Mouse (Mus musculus): ENCODE measurements around the gene Med10. TPM values are rescaled to one million over a fixed set of nuclear protein-coding genes. Genes with fewer than 3 reads are reported as not detected.

Med10 gene
- polyA plus RNA-seq, 1 experiment = 34.7 TPM

DNA sequence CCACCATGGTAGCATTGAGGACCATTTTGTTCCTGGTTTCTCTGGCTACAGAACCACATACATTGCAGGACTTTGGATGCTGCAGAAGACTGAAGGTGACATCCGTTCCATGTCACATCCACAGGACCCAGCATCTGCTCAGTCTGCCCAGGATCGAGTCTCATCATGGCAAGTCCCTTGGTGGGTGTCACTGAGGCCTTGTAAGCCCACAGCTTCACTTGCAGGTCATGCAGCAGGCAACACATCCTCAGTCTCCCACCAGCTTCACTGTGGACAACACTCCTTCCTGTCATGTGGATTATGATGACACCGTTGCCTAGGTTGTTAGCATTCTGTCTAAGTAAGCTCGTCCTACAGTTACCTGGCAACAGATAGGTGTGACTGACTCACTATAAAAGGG lies 29.8 kb upstream of the Med10 start:
- TF ChIP-seq CTCF (conservative IDR thresholded peaks at IDR 0.05; ENCODE audit: insufficient read depth, insufficient read length, low read depth, low read length) (no peak), POLR2A (IDR thresholded peaks at IDR 0.05; ENCODE audit: low read depth, low read length) (no peak)
- Histone ChIP-seq H3K27ac (ENCODE audit: insufficient read depth, low read depth, low read length) (no peak overlapping the region), H3K36me3 (ENCODE audit: control insufficient read depth, insufficient read depth, low read length) (no peaks in the 10 kb centered on the region), H3K27me3 (replicated peaks; ENCODE audit: control insufficient read depth, insufficient read depth, low read length) (no peaks in the 10 kb centered on the region), H3K4me3 (ENCODE audit: insufficient read depth, low read depth, low read length) (no peak overlapping the region), H3K4me1 (ENCODE audit: control insufficient read depth, insufficient read depth, low read length) (no peaks in the 10 kb centered on the region)
- 82% methylated on average over 4 of the region's 4 CpGs for WGBS
- DNase-seq = no peak

DNA sequence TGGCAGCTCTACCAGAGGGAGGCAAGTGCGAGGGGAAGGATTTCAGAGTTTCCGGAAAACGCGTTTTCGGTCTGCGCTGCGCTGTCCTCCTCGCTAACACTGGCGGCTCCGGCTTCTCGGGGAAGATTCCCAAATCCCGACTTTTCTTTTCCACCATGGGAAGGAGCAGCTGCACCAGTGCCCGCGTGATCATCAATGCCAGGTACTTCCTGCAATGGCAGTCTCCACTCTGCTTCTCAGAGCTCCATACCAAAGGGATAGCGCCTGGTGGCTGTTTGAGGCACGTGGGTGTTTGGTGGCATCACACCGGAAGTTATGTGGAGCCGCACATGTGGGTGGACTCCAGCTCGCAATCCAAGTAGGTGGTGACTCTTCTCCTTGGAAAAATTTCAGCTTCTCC lies 24.0 kb upstream of the Med10 start:
- 93% methylated on average over 19 of the region's 19 CpGs for WGBS
- H3K36me3 ChIP-seq (ENCODE audit: control insufficient read depth, insufficient read depth, low read length) = no peaks in the 10 kb centered on the region
- TF ChIP-seq POLR2A (IDR thresholded peaks at IDR 0.05; ENCODE audit: low read depth, low read length) (no peak), CTCF (conservative IDR thresholded peaks at IDR 0.05; ENCODE audit: insufficient read depth, insufficient read length, low read depth, low read length) (no peak)
- H3K4me1 ChIP-seq (ENCODE audit: control insufficient read depth, insufficient read depth, low read length) = no peaks in the 10 kb centered on the region
- DNase-seq = no peak
- H3K27me3 ChIP-seq (replicated peaks; ENCODE audit: control insufficient read depth, insufficient read depth, low read length) = no peaks in the 10 kb centered on the region
- no peak overlapping the region for H3K27ac ChIP-seq (ENCODE audit: insufficient read depth, low read depth, low read length)
- H3K4me3 ChIP-seq (ENCODE audit: insufficient read depth, low read depth, low read length) = no peak overlapping the region

DNA sequence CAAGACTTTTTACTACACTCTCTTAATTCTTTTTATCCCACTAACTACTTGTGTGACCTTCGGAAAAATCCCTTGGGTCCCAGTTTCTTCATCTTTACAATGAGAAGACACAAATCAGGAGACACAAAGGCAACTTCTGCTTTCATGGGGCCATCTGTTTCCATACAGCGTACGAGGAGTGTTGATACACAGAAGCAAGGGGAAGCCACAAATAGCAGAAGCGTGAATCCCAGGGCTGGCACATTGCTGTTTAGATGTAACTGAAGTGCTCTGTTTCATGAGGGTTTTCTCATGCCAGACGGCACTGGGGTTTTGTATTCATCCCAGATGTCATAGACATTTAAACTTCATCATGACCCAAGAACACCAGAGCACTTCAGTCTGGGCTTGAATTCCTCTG lies 13.5 kb upstream of the Med10 start:
- H3K4me1 ChIP-seq (ENCODE audit: control insufficient read depth, insufficient read depth, low read length) = no peaks in the 10 kb centered on the region
- H3K4me3 ChIP-seq (ENCODE audit: insufficient read depth, low read depth, low read length) = no peak overlapping the region
- no peak for DNase-seq
- no peak overlapping the region for H3K27ac ChIP-seq (ENCODE audit: insufficient read depth, low read depth, low read length)
- H3K36me3 ChIP-seq (ENCODE audit: control insufficient read depth, insufficient read depth, low read length) = no peaks in the 10 kb centered on the region
- TF ChIP-seq CTCF (conservative IDR thresholded peaks at IDR 0.05; ENCODE audit: insufficient read depth, insufficient read length, low read depth, low read length) (no peak), POLR2A (IDR thresholded peaks at IDR 0.05; ENCODE audit: low read depth, low read length) (no peak)
- H3K27me3 ChIP-seq (replicated peaks; ENCODE audit: control insufficient read depth, insufficient read depth, low read length) = no peaks in the 10 kb centered on the region
- WGBS = 80% methylated on average over 5 of the region's 5 CpGs

DNA sequence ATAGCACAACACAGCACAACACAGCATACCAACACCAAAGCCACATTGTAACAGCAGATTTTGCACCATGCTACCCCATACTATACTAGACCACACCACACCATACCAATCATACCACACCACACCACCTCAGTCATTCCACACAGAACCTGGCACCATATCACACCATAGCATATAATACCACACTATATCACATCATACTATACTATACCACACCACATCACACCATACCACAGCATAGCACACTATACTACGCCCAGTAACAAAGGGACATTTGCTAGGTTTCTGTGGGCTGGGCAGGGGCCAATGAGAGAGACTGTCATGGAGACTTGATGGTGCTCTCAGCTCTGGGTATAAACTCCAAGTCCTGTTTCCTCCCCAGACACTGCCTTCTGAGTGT lies 10.4 kb upstream of the Med10 start:
- 85% methylated on average over 1 of the region's 1 CpGs for WGBS
- Histone ChIP-seq H3K4me1 (ENCODE audit: control insufficient read depth, insufficient read depth, low read length) (no peaks in the 10 kb centered on the region), H3K27me3 (replicated peaks; ENCODE audit: control insufficient read depth, insufficient read depth, low read length) (no peaks in the 10 kb centered on the region), H3K36me3 (ENCODE audit: control insufficient read depth, insufficient read depth, low read length) (no peaks in the 10 kb centered on the region), H3K4me3 (ENCODE audit: insufficient read depth, low read depth, low read length) (no peak overlapping the region), H3K27ac (ENCODE audit: insufficient read depth, low read depth, low read length) (no peak overlapping the region)
- no peak for DNase-seq
- no peak for TF ChIP-seq CTCF (conservative IDR thresholded peaks at IDR 0.05; ENCODE audit: insufficient read depth, insufficient read length, low read depth, low read length)
- no peak for TF ChIP-seq POLR2A (IDR thresholded peaks at IDR 0.05; ENCODE audit: low read depth, low read length)

DNA sequence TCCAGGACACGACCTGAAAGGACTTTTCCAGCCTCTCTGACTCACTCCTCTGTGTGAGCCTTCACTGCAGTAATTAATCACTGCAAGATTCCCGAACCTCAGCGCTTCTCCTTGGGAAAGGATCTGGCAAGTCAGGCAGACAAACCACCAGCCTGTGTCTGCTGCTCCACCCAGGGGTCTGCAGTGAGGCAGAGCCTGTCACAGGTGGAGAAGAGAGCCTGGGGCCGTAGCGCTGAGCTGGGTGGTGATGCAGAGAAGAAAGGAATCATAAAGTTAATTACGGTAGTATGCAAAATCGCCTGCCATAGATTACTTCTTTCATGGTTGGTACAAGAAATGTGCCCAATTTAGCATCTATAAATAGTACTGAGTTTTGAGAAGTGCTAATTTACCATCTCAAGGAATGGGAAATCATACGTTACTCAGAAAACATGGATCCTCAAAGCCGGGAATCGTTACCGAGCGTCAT lies 9.6 kb upstream of the Med10 start:
- DNase-seq = no peak
- WGBS = 24% methylated on average over 12 of the region's 12 CpGs
- Histone ChIP-seq H3K27me3 (replicated peaks; ENCODE audit: control insufficient read depth, insufficient read depth, low read length) (no peaks in the 10 kb centered on the region), H3K36me3 (ENCODE audit: control insufficient read depth, insufficient read depth, low read length) (no peaks in the 10 kb centered on the region), H3K4me3 (ENCODE audit: insufficient read depth, low read depth, low read length) (no peak overlapping the region), H3K4me1 (ENCODE audit: control insufficient read depth, insufficient read depth, low read length) (no peaks in the 10 kb centered on the region), H3K27ac (ENCODE audit: insufficient read depth, low read depth, low read length) (no peak overlapping the region)
- no peak for TF ChIP-seq POLR2A (IDR thresholded peaks at IDR 0.05; ENCODE audit: low read depth, low read length)
- TF ChIP-seq CTCF (conservative IDR thresholded peaks at IDR 0.05; ENCODE audit: insufficient read depth, insufficient read length, low read depth, low read length) = no peak

DNA sequence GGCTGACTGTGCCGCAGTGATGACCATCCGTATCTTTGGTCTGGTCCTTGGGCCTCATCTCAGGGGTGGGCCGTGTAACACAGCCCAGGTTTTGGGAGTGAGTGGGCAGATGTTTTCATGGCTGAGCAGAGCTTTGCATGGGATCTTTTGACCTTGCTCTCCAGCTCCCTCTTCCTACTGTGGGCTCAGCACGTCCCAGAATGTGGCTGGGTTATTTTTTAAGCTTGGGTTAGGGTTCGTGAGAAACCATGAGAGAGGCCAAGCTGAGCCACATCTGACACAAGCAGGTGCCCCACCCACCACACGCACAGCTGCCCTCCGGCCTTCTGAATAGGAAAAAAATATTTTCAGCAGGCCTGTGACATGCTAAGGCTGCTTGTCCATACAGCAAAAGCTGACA lies 7.4 kb upstream of the Med10 start:
- TF ChIP-seq POLR2A (IDR thresholded peaks at IDR 0.05; ENCODE audit: low read depth, low read length) (no peak), CTCF (conservative IDR thresholded peaks at IDR 0.05; ENCODE audit: insufficient read depth, insufficient read length, low read depth, low read length) (no peak)
- H3K27ac ChIP-seq (ENCODE audit: insufficient read depth, low read depth, low read length) = no peak overlapping the region
- peak; percentile 33 for DNase-seq
- H3K4me1 ChIP-seq (ENCODE audit: control insufficient read depth, insufficient read depth, low read length) = no peaks in the 10 kb centered on the region
- no peaks in the 10 kb centered on the region for H3K36me3 ChIP-seq (ENCODE audit: control insufficient read depth, insufficient read depth, low read length)
- WGBS = 28% methylated on average over 7 of the region's 7 CpGs
- no peak overlapping the region for H3K4me3 ChIP-seq (ENCODE audit: insufficient read depth, low read depth, low read length)
- no peaks in the 10 kb centered on the region for H3K27me3 ChIP-seq (replicated peaks; ENCODE audit: control insufficient read depth, insufficient read depth, low read length)

DNA sequence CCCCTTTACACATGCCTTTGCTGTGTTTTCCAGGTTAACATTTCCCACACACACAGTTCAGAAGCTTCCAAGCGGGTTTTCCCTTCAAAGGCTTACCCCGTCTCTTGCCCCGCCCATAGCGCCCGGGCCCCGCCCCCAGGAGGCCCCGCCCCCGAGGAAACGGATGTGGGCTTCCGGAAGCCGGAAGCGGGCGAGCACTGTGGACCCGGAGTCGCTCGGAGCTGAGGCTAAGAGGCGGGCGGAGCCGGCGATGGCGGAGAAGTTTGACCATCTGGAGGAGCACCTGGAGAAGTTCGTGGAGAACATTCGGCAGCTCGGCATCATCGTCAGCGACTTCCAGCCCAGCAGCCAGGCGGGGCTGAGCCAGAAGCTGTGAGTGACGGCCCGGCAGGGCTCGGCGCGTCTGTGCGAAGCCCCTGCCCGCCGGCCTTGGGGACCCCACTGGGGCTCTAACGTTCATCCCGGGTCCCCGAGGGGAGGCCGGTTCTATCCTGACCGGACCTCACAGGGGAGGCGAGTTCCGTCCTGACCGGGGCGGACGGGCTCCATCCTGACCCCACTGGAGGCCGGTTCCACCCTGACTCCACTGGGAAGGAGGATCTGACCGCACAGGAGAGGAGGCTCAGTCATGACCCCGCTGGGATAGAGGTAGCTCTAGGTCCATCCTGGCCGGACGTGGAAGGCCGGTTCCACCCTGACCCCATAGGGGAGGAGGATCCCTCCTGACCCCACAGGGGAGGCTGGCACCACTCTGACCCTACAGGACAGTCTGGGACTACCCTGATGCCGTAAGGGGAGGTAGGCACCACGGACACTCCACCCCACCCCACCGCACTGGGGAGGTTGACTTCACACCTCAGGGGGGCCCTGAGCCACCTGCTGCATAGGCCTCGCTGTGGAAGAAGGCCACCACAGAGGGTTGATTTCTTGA lies 7.8 kb downstream of the Med10 start:
- WGBS = 1% methylated on average over 55 of the region's 55 CpGs
- H3K4me1 ChIP-seq (ENCODE audit: control insufficient read depth, insufficient read depth, low read length) = 0 out of 2 replicates have a peak, but pooled peaks cover 6% of the 10 kb centered on the region
- no peaks in the 10 kb centered on the region for H3K36me3 ChIP-seq (ENCODE audit: control insufficient read depth, insufficient read depth, low read length)
- TF ChIP-seq CTCF (conservative IDR thresholded peaks at IDR 0.05; ENCODE audit: insufficient read depth, insufficient read length, low read depth, low read length) = no peak
- TF ChIP-seq POLR2A (IDR thresholded peaks at IDR 0.05; ENCODE audit: low read depth, low read length) = no peak
- DNase-seq = peak; percentile 94
- no peaks in the 10 kb centered on the region for H3K27me3 ChIP-seq (replicated peaks; ENCODE audit: control insufficient read depth, insufficient read depth, low read length)
- H3K27ac ChIP-seq (ENCODE audit: insufficient read depth, low read depth, low read length) = no peak overlapping the region
- H3K4me3 ChIP-seq (ENCODE audit: insufficient read depth, low read depth, low read length) = peak overlapping the region; percentile 80
